Mouse (Mus musculus): ENCODE measurements around the gene Agpat4.

DNA sequence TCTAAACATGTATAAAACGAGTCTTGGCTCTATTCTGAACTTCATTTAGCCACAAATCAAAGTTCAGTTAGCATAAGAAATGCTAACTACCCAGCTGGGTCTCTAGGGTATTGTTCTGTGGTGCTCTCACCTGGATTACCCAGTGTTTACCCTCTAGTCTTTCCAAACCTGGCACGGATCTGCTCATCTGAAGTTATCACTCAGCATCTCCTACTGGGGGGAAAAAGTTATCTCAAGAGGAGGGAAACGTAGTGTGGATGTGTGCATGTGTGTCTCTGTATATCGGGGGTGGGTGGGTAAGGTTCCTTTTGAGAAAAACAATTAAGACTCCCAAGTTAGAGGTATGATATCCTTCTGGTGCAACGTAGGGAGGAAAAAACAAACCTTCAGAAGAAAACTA lies 1.8 kb downstream of the Agpat4 start:
- TF ChIP-seq CTCF (IDR thresholded peaks at IDR 0.05; ENCODE audit: control insufficient read depth, insufficient read depth, insufficient read length) (no peak), MAX (IDR thresholded peaks at IDR 0.05) (no peak), MYOD1 (IDR thresholded peaks at IDR 0.05; ENCODE audit: control insufficient read depth, insufficient read length, low read depth) (no peak), MYOG (IDR thresholded peaks at IDR 0.05; ENCODE audit: control insufficient read depth, extremely low read depth, insufficient read length) (no peak), CEBPB (IDR thresholded peaks at IDR 0.05; ENCODE audit: low read depth) (no peak), USF1 (IDR thresholded peaks at IDR 0.05; ENCODE audit: low read depth) (no peak)
